Mouse (Mus musculus): ENCODE results near the gene Gng7. TPM values are rescaled to one million over a fixed set of nuclear protein-coding genes. Genes with fewer than 3 reads are reported as not detected.

The Gng7 gene
- polyA plus RNA-seq, 1 experiment from 2014 or later = 8.0 TPM

DNA sequence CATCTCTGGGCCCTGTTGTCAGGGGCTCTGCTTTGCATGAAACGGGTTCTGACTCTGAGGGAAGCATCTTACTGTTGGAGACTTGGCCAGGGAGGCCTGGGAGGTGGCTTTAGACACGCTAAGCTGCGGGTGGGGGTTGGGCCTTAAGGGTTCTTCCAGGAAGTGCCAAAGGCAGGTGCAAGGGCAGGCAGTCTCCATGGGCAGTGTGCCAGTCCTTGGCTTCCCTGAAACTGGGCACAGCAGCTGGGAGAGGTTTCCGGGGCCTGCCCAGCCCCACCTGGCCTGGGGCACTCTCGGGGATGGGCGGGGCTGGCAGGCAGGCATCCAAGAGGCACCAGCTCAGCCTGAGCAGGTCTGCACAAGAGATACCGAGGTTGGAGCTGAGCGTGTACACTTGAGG lies 77.1 kb downstream of the Gng7 start:
- DNase-seq (ENCODE audit: low spot score) = no peak
- Histone ChIP-seq H3K4me2 (ENCODE audit: low read depth, low read length, severe bottlenecking) (no peak overlapping the region), H3K4me1 (replicated peaks; ENCODE audit: control insufficient read depth, insufficient read depth, low read length) (peaks cover 44% of the 10 kb centered on the region), H3K27me3 (ENCODE audit: control insufficient read depth, insufficient read depth, low read length) (peaks cover 54% of the 10 kb centered on the region), H3K9ac (ENCODE audit: low read length) (no peak overlapping the region), H3K27ac (ENCODE audit: low read depth, low read length) (no peak overlapping the region), H3K9me3 (ENCODE audit: control insufficient read depth, low read length) (no peaks in the 10 kb centered on the region), H3K36me3 (ENCODE audit: control insufficient read depth, insufficient read depth, low read length) (no peaks in the 10 kb centered on the region), H3K4me3 (ENCODE audit: low read depth, low read length) (no peak overlapping the region)
- no peak for ATAC-seq (replicated peaks; ENCODE audit: low FRiP score)
- WGBS = 35% methylated on average over 8 of the region's 8 CpGs

DNA sequence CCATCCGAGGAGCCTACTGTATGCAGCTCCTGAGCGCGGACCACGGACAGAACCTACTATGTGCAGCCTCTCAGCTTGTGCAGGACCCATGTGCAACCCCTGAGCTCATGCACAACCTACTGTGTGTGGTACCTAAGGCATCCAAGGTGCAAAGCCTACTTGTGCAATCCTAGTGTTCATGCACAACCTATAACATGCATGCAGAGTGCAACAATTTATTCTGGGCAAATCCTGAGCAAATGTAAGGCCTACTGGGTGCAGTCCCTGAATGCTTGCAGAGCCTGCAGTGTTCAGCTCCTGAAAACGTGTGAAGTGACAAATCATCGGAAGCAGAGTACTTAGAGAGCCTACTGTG lies 78.0 kb downstream of the Gng7 start:
- DNase-seq (ENCODE audit: low spot score) (no peak), ATAC-seq (replicated peaks; ENCODE audit: low FRiP score) (no peak)
- Histone ChIP-seq H3K36me3 (ENCODE audit: control insufficient read depth, insufficient read depth, low read length) (no peaks in the 10 kb centered on the region), H3K9ac (ENCODE audit: low read length) (no peak overlapping the region; the same call in 1 of the 2 replicates), H3K27me3 (ENCODE audit: control insufficient read depth, insufficient read depth, low read length) (peaks cover 63% of the 10 kb centered on the region), H3K4me3 (ENCODE audit: low read depth, low read length) (peak overlapping the region; percentile 22), H3K27ac (ENCODE audit: low read depth, low read length) (no peak overlapping the region), H3K9me3 (ENCODE audit: control insufficient read depth, low read length) (no peaks in the 10 kb centered on the region), H3K4me1 (replicated peaks; ENCODE audit: control insufficient read depth, insufficient read depth, low read length) (peaks cover 52% of the 10 kb centered on the region), H3K4me2 (ENCODE audit: low read depth, low read length, severe bottlenecking) (peak overlapping the region; percentile 39)
- WGBS = 10% methylated on average over 6 of the region's 6 CpGs

DNA sequence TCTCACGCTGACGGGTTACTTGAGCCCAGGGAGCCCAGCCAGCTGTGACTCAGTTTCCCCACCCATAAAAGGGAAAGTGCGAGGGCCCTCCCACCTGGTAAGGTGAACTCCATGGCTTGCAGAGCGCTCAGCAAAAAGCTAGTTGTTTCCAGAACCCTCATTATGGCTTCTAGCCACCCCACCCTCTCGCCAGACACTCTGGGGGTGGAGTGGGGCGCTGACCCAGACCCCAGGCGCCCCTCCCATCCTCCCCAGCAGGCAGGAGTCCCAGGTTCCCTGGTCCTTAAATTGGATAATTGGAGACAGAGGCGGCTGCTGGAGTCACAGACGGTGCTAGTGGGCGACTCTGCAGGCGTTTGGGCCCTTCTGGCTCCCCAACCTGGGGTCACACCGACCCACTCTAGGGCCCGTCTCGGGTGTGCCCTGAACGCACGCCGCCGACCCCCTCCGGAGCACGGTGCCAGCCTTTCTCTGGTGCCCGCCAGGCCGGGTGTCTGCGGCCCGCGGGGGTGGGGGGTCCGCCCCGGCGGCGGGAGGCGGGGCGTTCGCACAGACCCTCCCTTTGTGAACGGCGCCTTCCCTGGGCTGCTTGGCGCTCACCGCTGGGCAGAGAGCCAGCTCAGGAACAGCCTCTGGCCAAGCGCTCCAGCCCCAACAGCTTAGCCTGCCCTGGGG lies 78.5 kb downstream of the Gng7 start:
- peaks cover 56% of the 10 kb centered on the region for H3K4me1 ChIP-seq (replicated peaks; ENCODE audit: control insufficient read depth, insufficient read depth, low read length)
- ATAC-seq (replicated peaks; ENCODE audit: low FRiP score) = peak; percentile 37; the same call in 1 of the 2 replicates
- under 1% methylated on average over 37 of the region's 37 CpGs for WGBS
- H3K27ac ChIP-seq (ENCODE audit: low read depth, low read length) = peak overlapping the region; percentile 41; the same call in 1 of the 2 replicates
- no peaks in the 10 kb centered on the region for H3K9me3 ChIP-seq (ENCODE audit: control insufficient read depth, low read length)
- H3K36me3 ChIP-seq (ENCODE audit: control insufficient read depth, insufficient read depth, low read length) = no peaks in the 10 kb centered on the region
- peak overlapping the region; percentile 39 for H3K4me2 ChIP-seq (ENCODE audit: low read depth, low read length, severe bottlenecking)
- H3K27me3 ChIP-seq (ENCODE audit: control insufficient read depth, insufficient read depth, low read length) = peaks cover 68% of the 10 kb centered on the region
- DNase-seq (ENCODE audit: low spot score) = peak; percentile 80
- peak overlapping the region; percentile 37 for H3K9ac ChIP-seq (ENCODE audit: low read length)
- H3K4me3 ChIP-seq (ENCODE audit: low read depth, low read length) = peak overlapping the region; percentile 22

DNA sequence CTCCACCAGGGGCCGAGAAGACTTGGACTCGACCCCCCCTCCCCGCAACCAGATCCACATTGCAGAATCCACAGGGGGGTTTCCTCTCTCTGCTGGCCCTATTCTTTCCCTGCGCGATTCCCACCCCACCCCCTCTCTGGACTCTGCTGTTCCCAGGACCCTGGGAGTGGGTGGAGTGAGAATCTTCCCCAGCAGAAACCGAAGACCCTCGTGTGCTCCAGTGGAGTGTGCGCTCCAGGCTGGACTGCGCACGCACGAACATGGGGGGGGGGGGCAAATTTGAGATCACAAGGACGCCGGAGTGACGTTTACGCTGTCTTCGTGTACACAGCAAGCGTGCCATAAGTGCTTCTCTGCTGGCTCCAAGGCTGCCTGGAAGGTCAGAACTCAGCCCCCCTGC lies 79.0 kb downstream of the Gng7 start:
- Histone ChIP-seq H3K4me3 (ENCODE audit: low read depth, low read length) (peak overlapping the region; percentile 22; the same call in 1 of the 2 replicates), H3K9ac (ENCODE audit: low read length) (peak overlapping the region; percentile 7; the same call in 1 of the 2 replicates), H3K36me3 (ENCODE audit: control insufficient read depth, insufficient read depth, low read length) (no peaks in the 10 kb centered on the region), H3K27me3 (ENCODE audit: control insufficient read depth, insufficient read depth, low read length) (peaks cover 71% of the 10 kb centered on the region), H3K4me1 (replicated peaks; ENCODE audit: control insufficient read depth, insufficient read depth, low read length) (peaks cover 61% of the 10 kb centered on the region), H3K4me2 (ENCODE audit: low read depth, low read length, severe bottlenecking) (peak overlapping the region; percentile 39; the same call in 1 of the 2 replicates), H3K27ac (ENCODE audit: low read depth, low read length) (no peak overlapping the region), H3K9me3 (ENCODE audit: control insufficient read depth, low read length) (no peaks in the 10 kb centered on the region)
- WGBS = 6% methylated on average over 17 of the region's 17 CpGs
- DNase-seq (ENCODE audit: low spot score) (no peak), ATAC-seq (replicated peaks; ENCODE audit: low FRiP score) (no peak)

DNA sequence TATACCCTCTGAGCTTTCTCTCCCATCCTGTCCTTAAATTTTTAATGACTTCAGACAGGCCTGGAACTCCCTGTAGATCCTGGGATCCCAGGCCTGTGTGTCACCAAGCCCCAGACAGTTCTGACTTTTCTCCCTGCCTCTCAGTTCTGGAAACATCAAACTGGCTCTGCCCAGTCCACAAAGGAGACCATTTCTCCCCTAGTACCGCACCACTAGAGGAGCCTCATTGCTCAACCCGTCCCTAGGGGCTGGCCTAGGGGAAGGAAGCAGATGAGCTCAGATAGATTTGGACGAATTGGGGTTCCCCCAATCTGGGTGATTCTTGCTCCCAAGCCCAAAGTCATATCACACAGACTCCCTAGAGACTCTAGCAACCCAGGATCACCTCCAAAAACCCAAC lies 79.5 kb downstream of the Gng7 start:
- no peak overlapping the region for H3K9ac ChIP-seq (ENCODE audit: low read length)
- H3K36me3 ChIP-seq (ENCODE audit: control insufficient read depth, insufficient read depth, low read length) = no peaks in the 10 kb centered on the region
- H3K9me3 ChIP-seq (ENCODE audit: control insufficient read depth, low read length) = no peaks in the 10 kb centered on the region
- WGBS = 7% methylated on average over 3 of the region's 3 CpGs
- H3K4me3 ChIP-seq (ENCODE audit: low read depth, low read length) = no peak overlapping the region
- H3K4me2 ChIP-seq (ENCODE audit: low read depth, low read length, severe bottlenecking) = no peak overlapping the region
- no peak for DNase-seq (ENCODE audit: low spot score)
- no peak for ATAC-seq (replicated peaks; ENCODE audit: low FRiP score)
- H3K27ac ChIP-seq (ENCODE audit: low read depth, low read length) = no peak overlapping the region
- peaks cover 63% of the 10 kb centered on the region for H3K4me1 ChIP-seq (replicated peaks; ENCODE audit: control insufficient read depth, insufficient read depth, low read length)
- H3K27me3 ChIP-seq (ENCODE audit: control insufficient read depth, insufficient read depth, low read length) = peaks cover 76% of the 10 kb centered on the region

DNA sequence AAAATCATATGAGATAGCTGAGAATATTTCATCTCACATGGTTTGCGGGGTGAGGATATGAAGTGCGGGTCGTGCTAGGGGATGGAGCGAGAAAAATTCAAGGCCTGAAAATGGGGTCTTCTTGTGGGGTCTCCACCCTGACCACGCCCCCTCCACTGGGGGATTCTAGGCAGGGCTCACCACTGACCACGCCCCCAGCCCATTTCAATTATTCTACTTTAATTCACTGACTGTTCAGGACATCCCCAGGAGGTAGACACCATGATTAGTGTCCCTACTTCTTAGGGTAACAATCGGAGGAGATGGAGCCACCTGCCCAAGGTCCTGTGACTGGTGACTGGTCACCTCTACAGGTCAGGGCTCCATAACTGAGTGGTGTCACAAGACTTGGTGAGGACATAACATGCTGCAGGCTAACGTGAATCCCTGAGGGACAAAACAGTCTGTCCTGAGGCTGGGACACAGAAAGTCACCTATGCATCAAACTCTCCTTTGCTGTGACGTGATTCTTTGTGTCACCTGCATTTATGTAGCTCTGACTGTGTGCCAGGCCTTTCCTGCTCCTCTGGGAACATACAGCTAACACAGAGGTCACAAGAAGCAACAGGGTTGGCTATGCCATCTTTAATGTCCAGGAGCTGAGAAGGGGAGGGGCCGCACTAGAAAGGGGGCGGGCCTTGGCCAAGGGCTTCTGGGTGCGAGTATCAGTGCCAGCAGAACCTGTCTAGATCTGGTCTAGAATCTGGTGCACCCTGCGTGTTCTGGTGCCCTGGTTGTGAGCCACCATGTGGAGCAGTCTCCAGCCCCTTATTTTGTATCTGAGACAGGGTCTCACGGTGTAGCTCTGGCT lies 80.4 kb downstream of the Gng7 start:
- Histone ChIP-seq H3K36me3 (ENCODE audit: control insufficient read depth, insufficient read depth, low read length) (no peaks in the 10 kb centered on the region), H3K4me3 (ENCODE audit: low read depth, low read length) (no peak overlapping the region), H3K9me3 (ENCODE audit: control insufficient read depth, low read length) (no peaks in the 10 kb centered on the region), H3K4me1 (replicated peaks; ENCODE audit: control insufficient read depth, insufficient read depth, low read length) (peaks cover 65% of the 10 kb centered on the region), H3K27ac (ENCODE audit: low read depth, low read length) (no peak overlapping the region), H3K27me3 (ENCODE audit: control insufficient read depth, insufficient read depth, low read length) (peaks cover 77% of the 10 kb centered on the region), H3K4me2 (ENCODE audit: low read depth, low read length, severe bottlenecking) (no peak overlapping the region), H3K9ac (ENCODE audit: low read length) (no peak overlapping the region)
- DNase-seq (ENCODE audit: low spot score) (no peak), ATAC-seq (replicated peaks; ENCODE audit: low FRiP score) (no peak)
- WGBS = 33% methylated on average over 14 of the region's 14 CpGs

DNA sequence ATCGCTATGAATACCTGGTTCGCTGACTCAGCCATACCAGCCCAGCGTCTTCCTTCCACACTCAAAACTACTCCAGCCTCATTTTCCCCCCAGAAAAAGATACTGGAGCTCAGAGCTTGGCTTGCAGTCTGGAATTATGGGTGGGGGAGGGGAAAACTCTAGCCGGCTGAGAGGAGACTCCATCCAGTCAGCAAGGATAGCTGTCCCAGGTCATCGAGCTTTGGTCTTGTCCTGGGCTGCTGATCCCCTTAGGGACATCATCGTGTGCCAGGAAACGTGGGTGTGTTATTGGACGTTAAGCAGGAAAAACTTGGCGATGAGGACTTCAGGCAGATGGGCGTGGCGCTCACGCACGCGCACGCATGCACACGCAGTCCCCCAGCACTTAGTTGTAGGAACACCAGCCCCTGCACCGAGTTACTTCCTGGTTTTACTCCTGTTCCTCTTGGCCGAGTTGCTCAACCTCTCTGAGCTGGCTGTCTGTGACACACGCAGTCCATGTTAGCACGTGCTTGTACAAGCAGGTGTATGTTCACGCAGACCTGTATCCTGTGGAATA lies 81.2 kb downstream of the Gng7 start:
- Histone ChIP-seq H3K9ac (ENCODE audit: low read length) (no peak overlapping the region), H3K27ac (ENCODE audit: low read depth, low read length) (no peak overlapping the region), H3K4me1 (replicated peaks; ENCODE audit: control insufficient read depth, insufficient read depth, low read length) (peaks cover 67% of the 10 kb centered on the region), H3K4me2 (ENCODE audit: low read depth, low read length, severe bottlenecking) (peak overlapping the region; percentile 84), H3K4me3 (ENCODE audit: low read depth, low read length) (no peak overlapping the region), H3K27me3 (ENCODE audit: control insufficient read depth, insufficient read depth, low read length) (peaks cover 74% of the 10 kb centered on the region), H3K36me3 (ENCODE audit: control insufficient read depth, insufficient read depth, low read length) (no peaks in the 10 kb centered on the region), H3K9me3 (ENCODE audit: control insufficient read depth, low read length) (no peaks in the 10 kb centered on the region)
- ATAC-seq (replicated peaks; ENCODE audit: low FRiP score) (no peak), DNase-seq (ENCODE audit: low spot score) (no peak)
- 4% methylated on average over 21 of the region's 21 CpGs for WGBS

DNA sequence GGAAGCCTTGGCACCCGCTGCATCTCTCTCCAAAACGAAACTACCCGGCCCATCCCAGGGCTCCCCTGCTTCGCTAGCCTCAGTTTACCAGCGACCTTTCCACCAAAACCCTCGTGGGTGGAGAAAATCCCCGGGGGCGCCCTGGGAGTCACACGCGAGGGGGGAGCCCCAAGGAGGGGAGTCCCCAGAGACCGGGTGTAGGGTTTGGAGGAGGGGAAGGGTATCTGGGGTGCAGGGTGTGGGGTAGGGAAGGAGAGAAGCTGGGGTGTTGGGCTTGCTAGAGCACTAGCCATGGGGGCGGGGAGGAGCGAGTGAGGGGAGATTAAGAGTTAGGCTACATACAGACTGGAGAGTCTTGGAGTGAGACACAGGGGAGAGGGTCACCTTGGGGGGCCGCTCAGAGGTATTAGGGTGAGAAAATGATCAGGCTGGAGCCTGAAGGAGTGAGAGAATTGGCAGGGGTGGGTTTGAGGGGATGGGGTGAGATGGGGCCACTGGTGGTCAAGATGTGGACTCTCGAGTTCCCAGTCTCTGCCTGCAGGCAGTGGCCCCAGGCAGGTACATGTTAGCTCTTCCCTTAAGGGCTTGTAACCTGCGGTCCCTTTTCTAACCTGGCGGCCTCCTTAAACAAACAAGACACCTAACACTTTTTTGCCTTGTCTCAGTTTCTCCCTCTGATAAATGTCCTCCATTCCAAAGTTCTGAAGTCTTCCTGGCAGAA lies 81.9 kb downstream of the Gng7 start:
- Histone ChIP-seq H3K9ac (ENCODE audit: low read length) (no peak overlapping the region; the same call in 1 of the 2 replicates), H3K27ac (ENCODE audit: low read depth, low read length) (no peak overlapping the region), H3K36me3 (ENCODE audit: control insufficient read depth, insufficient read depth, low read length) (no peaks in the 10 kb centered on the region), H3K27me3 (ENCODE audit: control insufficient read depth, insufficient read depth, low read length) (peaks cover 69% of the 10 kb centered on the region), H3K4me2 (ENCODE audit: low read depth, low read length, severe bottlenecking) (peak overlapping the region; percentile 84), H3K9me3 (ENCODE audit: control insufficient read depth, low read length) (no peaks in the 10 kb centered on the region), H3K4me1 (replicated peaks; ENCODE audit: control insufficient read depth, insufficient read depth, low read length) (peaks cover 66% of the 10 kb centered on the region), H3K4me3 (ENCODE audit: low read depth, low read length) (peak overlapping the region; percentile 9)
- ATAC-seq (replicated peaks; ENCODE audit: low FRiP score) = no peak
- no peak for DNase-seq (ENCODE audit: low spot score)
- 2% methylated on average over 17 of the region's 17 CpGs for WGBS
